Mouse (Mus musculus) skeletal muscle tissue, postnatal 0 days (tissue): ENCODE results near the gene Selenos. TPM values are rescaled to one million over a fixed set of nuclear protein-coding genes. Genes with fewer than 3 reads are reported as not detected.

Experiments used
- polyA plus RNA-seq: library from polyadenylated mRNA; unstranded; fragments of >200 nt; fragmentation: Nextera tagmentation; extraction: Ambion mirVana; gene quantifications from 2 replicates; pipeline ENCODE4 v1.2.1, GENCODE M21; 2015

The Selenos gene
- 76.9 and 102 TPM in 2 replicates for polyA plus RNA-seq

GRCm38 (mm10) chr7:66079364-66080230 lies at the start of gene Selenos:
Selenos (plus strand) TSS chr7:66079649.

DNA sequence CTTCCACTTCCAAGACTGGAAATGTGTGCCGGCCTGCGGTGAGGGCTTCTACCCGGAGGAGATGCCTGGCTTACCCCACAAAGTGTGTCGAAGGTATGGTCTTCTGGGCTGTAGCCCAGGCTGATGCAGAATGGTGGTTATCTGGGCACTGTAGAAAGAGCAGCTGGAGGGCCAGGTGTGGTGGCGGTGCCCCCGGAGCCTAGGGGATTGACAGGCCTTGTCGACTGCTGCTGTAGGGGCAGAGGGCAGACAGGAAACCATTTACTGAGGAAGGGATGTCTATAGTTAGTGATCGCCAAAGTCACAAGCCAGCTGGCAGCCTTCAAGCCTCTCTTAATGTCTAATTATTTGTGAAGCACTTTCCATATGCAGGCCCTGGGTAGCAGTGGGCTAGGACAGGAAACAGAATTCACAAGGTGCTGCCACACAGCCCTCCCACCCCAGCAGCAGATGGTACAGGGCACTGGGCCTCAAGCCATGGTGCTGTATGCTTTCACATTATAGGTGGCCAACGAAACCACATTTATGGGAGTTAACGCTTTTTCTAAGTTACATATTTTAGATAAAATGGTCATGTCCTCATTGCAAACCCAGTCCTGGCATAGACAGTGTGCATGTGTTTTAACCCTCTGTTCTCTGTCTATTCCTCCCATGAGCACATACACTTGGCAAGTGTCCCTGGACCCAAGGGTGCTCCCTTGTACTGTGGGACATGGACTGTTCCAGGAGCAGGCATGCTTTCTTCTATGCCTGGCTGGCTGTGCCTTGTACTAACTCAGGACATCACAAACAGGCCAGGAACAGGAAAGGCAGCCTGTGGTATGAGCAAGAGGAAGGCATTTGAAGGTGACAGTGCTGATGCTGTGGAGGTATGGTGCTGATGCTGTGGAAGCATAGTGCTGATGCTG lies 35.6 kb upstream of the Selenos start, which contains the start of gene Gm45213:
Gene Gm45213, plus strand, starts transcription at position 51 of the 908 bp plus-strand sequence.

GRCm38 (mm10) chr7:66058703-66059102 lies 20.7 kb upstream of the Selenos start, which contains the start of gene Snrpa1:
Snrpa1 (plus strand) TSS chr7:66059003.

GRCm38 (mm10) chr7:66108961-66109854 lies 29.8 kb downstream of the Selenos start, which contains the start of gene Chsy1:
Chsy1 (plus strand) TSS chr7:66109515.

Other genes starting within 250 kb of the Selenos start
- gene Pcsk6, start 217.9 kb upstream of the Selenos start, polyA plus RNA-seq, result 2.8 and 4.1 TPM in 2 replicates
- gene Gm45213, start 36.0 kb upstream of the Selenos start, polyA plus RNA-seq, result not detected in 2 replicates
- 39.2 and 53.4 TPM in 2 replicates for gene Snrpa1, start 20.6 kb upstream of the Selenos start, polyA plus RNA-seq
- gene Chsy1, start 29.9 kb downstream of the Selenos start, polyA plus RNA-seq, result 6.7 and 6.8 TPM in 2 replicates